Mouse (Mus musculus): ENCODE results near the gene Cdk18.
"Not testable (repeated sequence)": the region's sequence is repeated elsewhere in the genome, so short reads cannot be mapped to it uniquely, and the experiment has no call there.

The Cdk18 gene

GRCm38 (mm10) chr1:132139416-132139864 lies at the start of gene Cdk18:
Cdk18 (minus strand) TSS chr1:132139684.
- DNase-seq (ENCODE audit: extremely low read depth, low read depth): peak; percentile 79

DNA sequence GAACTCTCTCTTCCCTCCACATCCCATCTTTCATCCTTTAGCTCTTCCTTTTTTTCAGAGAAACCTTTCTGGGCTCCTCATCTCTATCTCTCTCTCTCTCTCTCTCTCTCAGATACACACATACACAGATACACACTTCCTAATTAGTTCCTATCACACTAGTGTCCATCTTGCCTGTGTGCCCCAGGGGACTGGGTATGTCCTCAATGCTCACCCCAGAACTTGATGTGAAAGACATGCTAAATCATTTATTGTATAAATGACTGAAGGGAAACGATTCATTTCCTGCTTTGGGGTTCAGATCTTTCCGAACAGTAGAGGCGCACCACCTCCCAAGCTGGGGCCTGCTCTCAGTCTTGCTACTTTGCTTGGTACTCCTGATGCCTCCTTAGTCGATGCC lies 49.7 kb upstream of the Cdk18 start:
- DNase-seq (ENCODE audit: extremely low read depth, low read depth): no peak

DNA sequence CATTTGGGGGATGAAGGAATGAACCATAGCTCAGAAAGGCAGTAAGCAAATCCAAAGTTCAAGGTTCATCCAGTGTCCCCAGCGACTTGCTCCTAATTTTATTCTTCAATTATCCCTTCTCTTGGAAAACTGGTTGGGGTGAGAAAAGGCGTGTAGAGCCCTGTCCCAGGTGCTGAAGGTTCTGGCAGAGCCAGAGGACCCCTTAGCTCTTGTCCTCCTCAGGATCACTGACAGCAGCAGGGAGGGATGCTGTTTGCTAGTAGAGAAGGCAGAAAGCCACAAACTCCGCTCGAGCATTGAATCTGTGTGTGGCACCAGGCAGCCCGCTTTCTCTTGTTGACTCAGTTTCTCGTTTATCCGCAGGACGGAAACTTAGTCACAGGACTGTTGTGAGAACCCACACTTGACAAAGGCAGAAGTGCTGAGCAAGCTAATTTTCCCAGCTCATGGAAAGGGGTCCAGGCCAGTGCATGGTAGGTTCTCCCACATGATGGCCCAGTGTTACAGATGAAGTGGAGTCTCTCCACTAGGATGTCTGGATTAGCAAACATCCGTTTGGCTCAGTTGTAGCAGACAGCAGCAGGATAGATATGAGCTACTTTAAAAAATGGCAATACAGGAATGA lies 49.1 kb upstream of the Cdk18 start:
- DNase-seq (ENCODE audit: extremely low read depth, low read depth): no peak

DNA sequence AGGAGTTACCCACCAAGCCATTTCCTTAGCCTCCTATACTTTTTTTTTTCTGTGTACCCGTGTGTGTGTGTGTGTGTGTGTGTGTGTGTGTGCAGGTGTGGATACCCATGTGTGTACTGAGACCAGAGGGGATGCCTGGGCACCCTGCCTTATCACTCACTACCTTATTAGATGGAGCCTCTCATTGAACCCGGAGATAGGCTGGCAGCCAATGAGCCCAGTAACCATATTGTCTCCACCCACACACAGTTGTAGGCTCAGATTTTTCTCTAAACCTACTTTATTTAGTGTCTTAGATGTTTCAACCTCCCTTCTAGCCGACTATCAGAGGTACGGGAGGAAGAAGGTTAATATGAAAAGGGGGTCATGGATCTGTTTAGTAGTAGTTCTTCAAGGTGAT lies 46.8 kb upstream of the Cdk18 start:
- no peak for DNase-seq (ENCODE audit: extremely low read depth, low read depth)

- no peak for DNase-seq (ENCODE audit: extremely low read depth, low read depth)
Measured at GRCm38 (mm10) chr1:132171619-132172018, 32.1 kb upstream of the Cdk18 start.

- no peak for DNase-seq (ENCODE audit: extremely low read depth, low read depth)
Measured at GRCm38 (mm10) chr1:132170698-132171097, 31.2 kb upstream of the Cdk18 start.

DNA sequence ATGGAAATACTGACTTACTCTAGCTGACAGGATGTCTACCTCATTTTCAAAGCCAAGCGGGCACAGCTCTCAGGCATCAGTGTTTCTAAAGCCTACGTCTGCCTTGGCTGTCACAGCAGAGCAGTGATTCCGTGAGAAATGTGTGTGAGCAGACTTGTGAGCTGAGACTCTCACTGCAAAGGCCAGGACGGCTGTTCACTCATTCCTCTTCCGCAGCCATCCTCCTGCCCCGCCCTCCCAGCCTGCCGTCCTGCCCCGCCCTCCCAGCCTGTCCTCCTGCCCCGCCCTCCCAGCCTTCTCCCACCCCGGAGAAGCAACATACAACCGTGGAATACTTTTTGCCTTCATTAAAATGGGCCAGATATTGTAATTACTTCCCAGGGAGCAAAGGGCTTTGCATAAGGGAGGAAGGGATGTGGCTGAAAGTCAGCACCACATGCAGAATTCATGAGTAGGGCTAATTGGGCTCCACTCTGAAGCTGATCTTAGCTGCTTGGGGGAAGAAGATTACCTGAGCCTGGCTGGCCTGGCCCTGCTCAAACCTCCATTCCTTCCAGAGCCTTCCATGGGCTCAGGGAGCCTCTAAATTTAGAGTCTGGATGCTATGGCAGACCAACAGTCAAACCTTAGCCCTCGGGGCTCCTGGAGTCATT lies 28.8 kb upstream of the Cdk18 start:
- DNase-seq (ENCODE audit: extremely low read depth, low read depth): no peak

DNA sequence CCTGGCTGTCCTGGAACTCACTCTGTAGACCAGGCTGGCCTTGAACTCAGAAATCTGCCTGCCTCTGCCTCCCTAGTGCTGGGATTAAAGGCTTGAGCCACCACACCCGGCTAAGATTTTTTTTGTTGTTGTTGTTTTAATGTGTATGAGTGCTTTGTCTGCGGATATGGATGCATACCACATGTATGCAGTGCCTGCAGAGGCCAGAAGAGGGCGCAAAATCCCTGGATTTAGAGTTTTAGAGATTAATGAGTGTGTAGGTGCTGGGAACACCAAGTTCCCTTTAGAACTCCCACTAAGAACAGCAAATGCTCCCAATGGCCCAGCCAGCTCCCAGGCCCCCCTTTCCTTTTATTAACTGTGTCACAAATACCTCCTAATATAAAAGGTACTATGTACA lies 26.4 kb upstream of the Cdk18 start:
- DNase-seq (ENCODE audit: extremely low read depth, low read depth): no peak

GRCm38 (mm10) chr1:132164780-132165518 lies 25.5 kb upstream of the Cdk18 start:
- DNase-seq (ENCODE audit: extremely low read depth, low read depth): no peak

GRCm38 (mm10) chr1:132162618-132163017 lies 23.1 kb upstream of the Cdk18 start:
- not testable (repeated sequence) for DNase-seq (ENCODE audit: extremely low read depth, low read depth)

DNA sequence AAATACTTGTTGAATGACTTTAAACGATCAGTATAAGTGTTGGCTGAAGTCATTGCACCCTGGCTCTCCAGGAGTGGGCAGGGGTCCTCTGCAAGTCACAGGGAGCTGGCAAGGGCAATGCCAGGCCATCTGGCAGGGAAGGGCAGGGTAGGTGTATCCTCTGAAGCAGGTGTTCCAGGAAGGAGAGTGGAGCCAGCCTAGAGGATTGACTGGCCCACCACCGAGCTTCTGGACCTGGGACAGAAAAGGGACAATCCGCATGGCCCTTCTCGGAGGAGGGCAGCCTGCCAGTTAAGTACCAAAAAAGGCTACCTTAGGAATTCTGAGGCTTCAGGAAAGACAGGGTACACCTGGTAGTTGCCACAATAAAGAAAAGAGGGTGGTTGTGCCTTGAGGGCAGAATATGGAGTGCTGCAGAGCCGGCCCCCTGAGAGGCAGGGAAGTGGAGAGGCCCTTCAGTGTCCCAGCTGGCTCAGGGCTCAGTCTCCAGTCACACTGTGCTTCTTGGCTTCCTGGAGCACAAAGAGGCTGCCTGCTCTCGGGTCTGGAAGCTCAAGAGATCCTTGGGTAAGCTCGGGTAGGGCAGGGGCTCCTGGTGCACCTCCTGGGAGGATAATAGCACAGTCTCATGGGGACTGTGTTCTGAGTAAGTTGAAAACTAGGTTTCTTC lies 21.9 kb upstream of the Cdk18 start:
- DNase-seq (ENCODE audit: extremely low read depth, low read depth): no peak

- DNase-seq (ENCODE audit: extremely low read depth, low read depth): no peak
Measured at GRCm38 (mm10) chr1:132159681-132160080, 20.2 kb upstream of the Cdk18 start.

- DNase-seq (ENCODE audit: extremely low read depth, low read depth): no peak
Measured at GRCm38 (mm10) chr1:132158741-132159140, 19.3 kb upstream of the Cdk18 start.

DNA sequence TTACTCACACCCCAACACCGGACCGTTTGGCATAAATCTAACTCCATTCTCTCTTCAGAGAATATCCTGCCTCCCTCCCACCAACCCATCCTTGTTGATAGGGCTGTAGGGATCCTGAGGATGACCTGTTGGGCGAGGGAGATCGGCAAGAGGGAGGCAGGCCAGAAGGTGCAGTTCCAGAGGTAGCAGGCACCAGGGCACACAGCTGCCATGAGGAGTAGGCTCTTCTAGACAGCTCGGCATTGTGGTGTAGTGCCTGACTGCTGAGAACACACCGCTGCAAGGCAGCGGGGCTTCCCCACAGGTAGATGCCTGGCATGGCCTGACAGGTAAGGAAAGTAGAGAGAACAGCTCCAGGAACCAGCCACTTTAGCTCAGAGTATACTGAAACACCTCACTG lies 18.3 kb upstream of the Cdk18 start:
- DNase-seq (ENCODE audit: extremely low read depth, low read depth): no peak

GRCm38 (mm10) chr1:132157016-132157781 lies 17.7 kb upstream of the Cdk18 start:
- no peak for DNase-seq (ENCODE audit: extremely low read depth, low read depth)

GRCm38 (mm10) chr1:132155737-132156136 lies 16.3 kb upstream of the Cdk18 start:
- DNase-seq (ENCODE audit: extremely low read depth, low read depth): peak; percentile 69

GRCm38 (mm10) chr1:132153691-132154090 lies 14.2 kb upstream of the Cdk18 start:
- no peak for DNase-seq (ENCODE audit: extremely low read depth, low read depth)

GRCm38 (mm10) chr1:132153086-132153690 lies 13.7 kb upstream of the Cdk18 start:
- DNase-seq (ENCODE audit: extremely low read depth, low read depth): no peak

- no peak for DNase-seq (ENCODE audit: extremely low read depth, low read depth)
Measured at GRCm38 (mm10) chr1:132151908-132152307, 12.4 kb upstream of the Cdk18 start.

DNA sequence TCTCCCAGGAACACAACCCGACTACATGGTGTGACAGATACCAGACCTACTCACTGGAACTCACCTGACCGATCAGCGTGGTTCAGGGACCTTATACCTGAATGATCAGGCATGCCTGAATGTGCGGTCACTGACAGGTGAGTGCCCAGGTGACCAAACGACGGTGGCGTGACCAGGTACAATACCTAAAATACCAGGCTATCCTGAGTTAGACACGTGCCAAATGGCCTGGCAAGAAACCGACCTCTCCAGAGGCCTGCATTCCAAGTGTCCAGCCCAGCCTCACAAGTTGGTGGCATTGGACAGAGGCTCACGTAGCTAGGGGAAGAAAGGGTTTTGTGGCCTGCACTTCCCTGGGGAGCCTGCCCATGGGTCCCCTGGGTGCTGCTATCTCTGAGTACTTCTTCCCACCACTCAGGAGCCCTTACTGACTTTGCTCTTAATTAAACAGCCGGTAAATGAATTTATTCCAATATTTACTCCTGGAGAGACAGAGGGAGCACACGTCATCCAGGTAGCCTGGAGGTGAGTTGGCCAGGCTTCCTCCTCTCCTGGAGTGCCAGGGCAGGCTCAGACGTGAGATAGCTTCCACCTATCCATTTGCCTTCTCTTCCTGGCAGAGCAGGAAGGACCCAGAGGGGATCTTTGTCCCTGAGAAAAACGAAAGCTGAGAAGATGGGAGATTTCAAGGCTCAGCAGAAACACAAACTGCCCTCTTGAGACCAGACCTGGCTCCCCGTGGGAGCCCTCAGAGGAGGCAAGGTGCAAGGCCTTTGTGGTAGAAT lies 11.5 kb upstream of the Cdk18 start:
- DNase-seq (ENCODE audit: extremely low read depth, low read depth): no peak

Data from MEL-GATA-1-ER (cell line).